Mouse (Mus musculus) thymus, postnatal 14 days (tissue): ENCODE data around the gene Reep6.

Experiments
- DNase-seq: peaks from one replicate; pipeline ENCODE4 v3.0.0; 2021

Reep6 gene

GRCm38 (mm10) chr10:80301256-80302081 is 28.3 kb upstream of the Reep6 start:
- DNase-seq, result no peak

GRCm38 (mm10) chr10:80302082-80302355 is 27.7 kb upstream of the Reep6 start:
- no peak for DNase-seq

GRCm38 (mm10) chr10:80302471-80302881 is 27.3 kb upstream of the Reep6 start:
- no peak for DNase-seq

- no peak for DNase-seq
These were observed 25.3 kb upstream of the Reep6 start for GRCm38 (mm10) chr10:80304458-80304857.

GRCm38 (mm10) chr10:80304862-80305261 is 24.9 kb upstream of the Reep6 start:
- DNase-seq, result peak; percentile 52

- DNase-seq, result no peak
These were observed 18.2 kb upstream of the Reep6 start for GRCm38 (mm10) chr10:80311560-80311959.

GRCm38 (mm10) chr10:80312586-80313504 is 16.9 kb upstream of the Reep6 start:
- no peak for DNase-seq

GRCm38 (mm10) chr10:80313627-80314201 is 16.0 kb upstream of the Reep6 start:
- no peak for DNase-seq

- no peak for DNase-seq
These were observed 15.2 kb upstream of the Reep6 start for GRCm38 (mm10) chr10:80314494-80315001.

- no peak for DNase-seq
These were observed 14.4 kb upstream of the Reep6 start for GRCm38 (mm10) chr10:80315315-80315714.

- DNase-seq, result no peak
These were observed 13.4 kb upstream of the Reep6 start for GRCm38 (mm10) chr10:80316359-80316781.

- DNase-seq, result no peak
These were observed 12.7 kb upstream of the Reep6 start for GRCm38 (mm10) chr10:80317011-80317410.

GRCm38 (mm10) chr10:80320340-80320760 is 9.4 kb upstream of the Reep6 start, which contains the start of gene 2310011J03Rik:
Gene 2310011J03Rik, minus strand, starts transcription at chr10:80320537.
- peak; percentile 93 for DNase-seq

- no peak for DNase-seq
These were observed 8.6 kb upstream of the Reep6 start for GRCm38 (mm10) chr10:80321014-80321669.

GRCm38 (mm10) chr10:80321670-80322581 is 7.8 kb upstream of the Reep6 start:
- no peak for DNase-seq

GRCm38 (mm10) chr10:80322811-80323211 is 6.9 kb upstream of the Reep6 start:
- DNase-seq, result no peak

GRCm38 (mm10) chr10:80323261-80324119 is 6.3 kb upstream of the Reep6 start:
- peak; percentile 67 for DNase-seq

GRCm38 (mm10) chr10:80324120-80325037 is 5.4 kb upstream of the Reep6 start:
- DNase-seq, result no peak

- no peak for DNase-seq
These were observed 4.7 kb upstream of the Reep6 start for GRCm38 (mm10) chr10:80325045-80325444.
